Mouse (Mus musculus): ENCODE results near the gene Arx. TPM values are rescaled to one million over a fixed set of nuclear protein-coding genes. Genes with fewer than 3 reads are reported as not detected.
A peak's percentile ranks its signal among the peaks of the same experiment; 100 is the strongest.

Arx gene
- total RNA-seq, 2 experiments from 2014 or later = 18.3 to 19.3 TPM

DNA sequence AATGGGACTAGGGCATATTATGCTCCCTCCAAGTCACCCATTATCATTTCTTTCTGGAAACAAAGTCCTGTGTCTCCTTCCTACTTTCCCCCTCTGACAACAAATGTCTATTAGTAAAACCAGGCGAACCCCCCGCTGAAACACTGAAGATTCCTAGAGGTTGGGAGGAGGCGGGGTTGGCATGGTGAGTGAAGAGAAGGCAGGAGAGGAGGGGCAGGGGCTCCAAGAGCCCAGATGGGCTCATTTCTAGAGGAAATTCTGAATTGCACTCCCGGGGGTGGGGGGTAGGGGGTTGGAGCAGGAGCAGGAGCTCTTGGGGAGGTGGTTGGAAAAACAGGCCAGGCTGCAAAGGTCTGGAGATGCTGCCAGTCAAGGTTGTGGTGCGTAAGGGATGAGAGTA is 9.6 kb downstream of the Arx start:
- Histone ChIP-seq H3K27ac (no peak overlapping the region; the same call in 1 of the 2 replicates), H3K4me3 (no peak overlapping the region)
- no peak for TF ChIP-seq CTCF (conservative IDR thresholded peaks at IDR 0.05)
- no peak for DNase-seq (ENCODE audit: low spot score in 2 of 2)

GRCm38 (mm10) chrX:93297001-93297441 is 10.8 kb downstream of the Arx start:
- H3K4me3 ChIP-seq = no peak overlapping the region; the same call in 1 of the 2 replicates
- DNase-seq (ENCODE audit: low spot score in 2 of 2) = no peak
- TF ChIP-seq CTCF (conservative IDR thresholded peaks at IDR 0.05) = no peak
- H3K27ac ChIP-seq = peak overlapping the region; percentile 57; the same call in 1 of the 2 replicates

DNA sequence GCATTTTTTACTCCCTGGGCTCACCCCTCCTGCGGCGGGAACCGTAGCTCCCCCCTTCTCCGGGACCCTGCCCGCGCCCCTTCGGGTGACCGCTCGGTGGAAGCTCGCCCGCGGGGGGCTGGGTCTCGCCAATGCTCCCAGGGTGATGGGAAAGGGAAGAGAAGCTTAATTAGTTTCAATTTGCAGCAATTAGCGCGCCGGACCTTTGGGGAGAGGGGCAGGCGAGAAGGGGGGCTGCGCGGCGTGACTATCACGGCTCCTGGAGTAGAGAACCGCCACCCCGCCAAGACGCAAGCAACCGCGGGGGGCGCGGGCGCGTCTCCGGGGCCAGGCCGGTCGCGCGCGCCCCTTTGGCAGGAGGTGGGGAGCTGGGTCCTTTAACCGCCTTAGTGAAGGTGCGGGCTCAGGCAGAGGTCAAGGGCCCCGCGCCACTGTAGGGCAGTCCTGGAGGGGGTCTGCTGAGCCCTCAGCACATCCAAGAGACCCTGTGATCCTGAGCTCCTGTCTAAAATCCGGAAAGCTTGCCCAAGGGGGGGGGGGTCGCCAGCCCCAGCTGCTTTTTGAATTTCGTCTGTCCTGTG is 12.9 kb downstream of the Arx start:
- TF ChIP-seq CTCF (conservative IDR thresholded peaks at IDR 0.05) = 0 out of 2 replicates have a peak, but pooled peaks have one; percentile 3
- peak overlapping the region; percentile 30; the same call in 1 of the 2 replicates for H3K4me3 ChIP-seq
- H3K27ac ChIP-seq = 0 out of 2 replicates have a peak overlapping the region, but pooled peaks have one; percentile 36
- no peak for DNase-seq (ENCODE audit: low spot score in 2 of 2)

DNA sequence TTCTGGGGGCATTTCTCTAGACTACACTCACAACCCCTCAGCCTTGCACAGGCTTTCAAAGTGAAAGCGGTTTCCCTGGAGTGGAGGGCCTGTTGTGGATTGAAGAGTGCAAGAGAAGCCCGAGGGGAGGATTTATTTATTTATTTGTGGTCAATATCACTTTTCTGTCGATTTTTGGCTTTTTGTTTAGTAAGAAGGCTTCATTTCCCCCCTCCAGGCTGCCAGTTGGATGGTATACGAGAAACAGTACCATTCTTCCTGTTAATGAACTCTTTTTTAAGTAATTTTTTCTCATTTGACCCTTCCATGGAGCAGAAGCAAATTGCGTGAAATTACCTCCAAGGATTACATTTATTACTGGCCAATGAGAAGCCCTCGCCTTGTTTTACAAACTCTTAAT is 13.5 kb downstream of the Arx start:
- no peak for TF ChIP-seq CTCF (conservative IDR thresholded peaks at IDR 0.05)
- DNase-seq (ENCODE audit: low spot score in 2 of 2) = no peak
- Histone ChIP-seq H3K4me3 (no peak overlapping the region), H3K27ac (0 out of 2 replicates have a peak overlapping the region, but pooled peaks have one; percentile 36)

- H3K4me3 ChIP-seq = no peak overlapping the region
- H3K27ac ChIP-seq = no peak overlapping the region
- TF ChIP-seq CTCF (conservative IDR thresholded peaks at IDR 0.05) = no peak
- DNase-seq (ENCODE audit: low spot score in 2 of 2) = no peak
Observed at GRCm38 (mm10) chrX:93300183-93300815, 14.1 kb downstream of the Arx start.

GRCm38 (mm10) chrX:93301798-93302197 is 15.6 kb downstream of the Arx start:
- no peak for DNase-seq (ENCODE audit: low spot score in 2 of 2)
- TF ChIP-seq CTCF (conservative IDR thresholded peaks at IDR 0.05) = no peak
- H3K4me3 ChIP-seq = no peak overlapping the region
- no peak overlapping the region for H3K27ac ChIP-seq

GRCm38 (mm10) chrX:93305780-93306179 is 19.5 kb downstream of the Arx start:
- Histone ChIP-seq H3K27ac (no peak overlapping the region), H3K4me3 (no peak overlapping the region)
- DNase-seq (ENCODE audit: low spot score in 2 of 2) = no peak
- no peak for TF ChIP-seq CTCF (conservative IDR thresholded peaks at IDR 0.05)

GRCm38 (mm10) chrX:93317577-93317976 is 31.3 kb downstream of the Arx start:
- no peak for TF ChIP-seq CTCF (conservative IDR thresholded peaks at IDR 0.05)
- Histone ChIP-seq H3K27ac (no peak overlapping the region), H3K4me3 (no peak overlapping the region)
- DNase-seq (ENCODE audit: low spot score in 2 of 2) = no peak

DNA sequence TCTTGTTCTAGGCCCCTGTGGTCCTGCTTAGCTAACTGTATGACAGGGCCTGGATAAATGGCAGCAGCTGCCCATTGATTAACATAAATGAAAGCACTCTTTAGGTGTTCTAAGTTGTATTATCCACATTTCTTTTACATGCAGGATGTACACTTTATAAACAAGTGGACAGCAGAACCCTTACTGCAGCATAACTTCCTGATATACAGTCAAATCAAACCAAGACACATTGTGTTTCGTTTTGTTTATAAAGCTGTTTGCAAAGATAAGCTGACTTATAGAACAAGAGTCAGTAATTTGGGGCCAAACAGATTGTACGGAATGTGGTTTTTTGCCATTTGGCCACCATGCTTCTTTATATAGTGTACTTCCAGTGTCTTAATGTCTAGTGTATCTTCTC is 33.7 kb downstream of the Arx start:
- no peak for TF ChIP-seq CTCF (conservative IDR thresholded peaks at IDR 0.05)
- DNase-seq (ENCODE audit: low spot score in 2 of 2) = no peak
- H3K27ac ChIP-seq = no peak overlapping the region
- H3K4me3 ChIP-seq = no peak overlapping the region

DNA sequence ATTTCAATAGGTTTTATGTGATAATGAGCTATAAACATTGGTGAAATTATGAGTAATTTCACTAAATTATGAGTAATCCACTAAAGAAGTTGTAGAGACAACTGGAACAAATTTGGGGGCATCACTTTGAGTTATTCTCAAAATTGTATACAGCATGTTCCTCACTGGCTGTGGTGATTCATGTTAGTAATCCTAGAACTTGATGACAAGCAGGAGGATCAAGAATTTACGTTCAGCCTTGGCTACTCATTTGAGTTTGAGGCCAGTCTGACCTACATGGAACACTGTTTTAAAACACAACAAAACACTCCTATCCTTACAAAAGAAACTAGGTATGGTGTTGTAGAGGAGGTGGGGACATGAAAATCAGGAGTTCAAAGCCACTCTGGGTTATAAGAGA is 35.1 kb downstream of the Arx start:
- TF ChIP-seq CTCF (conservative IDR thresholded peaks at IDR 0.05) = no peak
- H3K4me3 ChIP-seq = no peak overlapping the region
- DNase-seq (ENCODE audit: low spot score in 2 of 2) = no peak
- no peak overlapping the region for H3K27ac ChIP-seq

Data from layer of hippocampus, adult 2 months (tissue).